26 mouse cellular contexts compared by ENCODE assay signal in the genomic region with DNA sequence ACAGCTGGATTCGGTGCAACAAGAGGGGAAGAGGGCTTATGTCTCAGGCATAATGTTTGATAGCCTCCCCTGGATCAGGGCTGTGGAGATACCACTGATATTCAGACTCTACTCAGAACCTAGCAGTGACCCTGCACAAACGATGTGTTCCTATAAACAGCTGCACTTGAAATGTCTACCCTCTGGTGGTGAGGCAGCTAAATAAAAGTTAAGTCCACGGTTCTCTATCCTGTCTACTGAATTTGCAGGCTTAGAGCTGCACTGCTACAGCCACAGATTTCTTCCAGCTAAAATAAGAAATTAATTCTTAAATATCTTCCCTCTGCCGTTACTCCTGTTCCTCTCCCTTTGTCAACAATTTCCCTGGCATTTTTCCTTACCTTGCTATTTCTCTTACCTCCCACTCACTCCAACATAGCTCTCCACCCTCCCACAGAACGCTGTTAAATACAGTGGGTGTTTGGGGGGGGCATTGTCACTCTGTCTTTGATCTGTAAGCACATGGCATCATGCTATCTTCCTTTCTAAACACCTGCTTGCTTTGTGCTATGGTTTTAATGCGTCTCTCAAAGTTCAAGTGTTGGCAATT.
DNase-seq lines count a peak whose midpoint lies in the region; TF ChIP-seq lines count a peak whose summit lies in the region.
"Had no signal": no experiment of that assay in that cellular context is flagged by ENCODE, and none has a peak within 500 bp of the region (broad histone marks: within the 10 kb centered on the region; RNA-seq: fewer than 3 reads in every experiment).

No protein-coding gene starts in this region.

- H3K79me2 ChIP-seq in heart, adult 2 months (replicated peaks; ENCODE audit: control insufficient read depth, insufficient read depth, low read length) = no peaks in the 10 kb centered on the region

- no peaks in the 10 kb centered on the region for H3K36me3 ChIP-seq in heart, adult 2 months (ENCODE audit: control insufficient read depth, insufficient read depth, low read length)
- H3K36me3 ChIP-seq: embryonic facial prominence, embryonic 10.5 days; embryonic facial prominence, embryonic 15.5 days; forebrain, embryonic 12.5 days; heart, embryonic 12.5 days; hindbrain, embryonic 10.5 days; intestine, embryonic 15.5 days; limb, embryonic 12.5 days; liver, embryonic 15.5 days; midbrain, embryonic 12.5 days had no signal

- no peak overlapping the region for H3K4me3 ChIP-seq in heart, adult 2 months
- no peak overlapping the region for H3K4me3 ChIP-seq in layer of hippocampus, adult 2 months
- H3K4me3 ChIP-seq: embryonic facial prominence, embryonic 10.5 days; embryonic facial prominence, embryonic 15.5 days; forebrain, embryonic 12.5 days; heart, embryonic 12.5 days; hindbrain, embryonic 10.5 days; intestine, embryonic 15.5 days; limb, embryonic 12.5 days; liver, embryonic 15.5 days; midbrain, embryonic 12.5 days had no signal

- TF ChIP-seq CTCF in heart, adult 2 months (IDR thresholded peaks at IDR 0.05) = 0 out of 2 replicates have a peak, but pooled peaks have one; percentile 14
- peak; percentile 60 for TF ChIP-seq CTCF in layer of hippocampus, adult 2 months (conservative IDR thresholded peaks at IDR 0.05)

- no peaks in the 10 kb centered on the region for H3K4me1 ChIP-seq in heart, adult 2 months (ENCODE audit: control insufficient read depth, insufficient read depth, low read length)
- H3K4me1 ChIP-seq: embryonic facial prominence, embryonic 10.5 days; embryonic facial prominence, embryonic 15.5 days; forebrain, embryonic 12.5 days; hindbrain, embryonic 10.5 days; intestine, embryonic 15.5 days; limb, embryonic 12.5 days; liver, embryonic 15.5 days; midbrain, embryonic 12.5 days had no signal

- TF ChIP-seq EP300 in heart, adult 2 months (IDR thresholded peaks at IDR 0.05; ENCODE audit: insufficient read depth, low read depth, low read length) = no peak

- no peak for DNase-seq in heart, adult 2 months
- DNase-seq in heart, postnatal 10 days = no peak
- DNase-seq in layer of hippocampus, adult 2 months (ENCODE audit: low spot score in 2 of 2) = peak in 1 of 2 experiments; percentile 28
- no peak for DNase-seq in layer of hippocampus, postnatal 25 days (ENCODE audit: extremely low spot score in 1 of 2, low spot score in 1 of 2)
- DNase-seq in right cerebral cortex, postnatal 25 days = peak; percentile 13
- no peak for DNase-seq in right cerebral cortex, adult 18-20 months
- no peak for DNase-seq in adrenal gland, postnatal 25 days
- DNase-seq: cerebellum, adult 18-20 months; cerebellum, postnatal 10 days; forebrain, postnatal 0 days; gastrocnemius, postnatal 14 days; heart, adult 18-20 months; heart, postnatal 14 days; kidney, adult 2 months; right cerebral cortex, postnatal 4 days; thymus, postnatal 4 days had no signal

- no peak overlapping the region for H3K27ac ChIP-seq in heart, adult 2 months
- no peak overlapping the region for H3K27ac ChIP-seq in layer of hippocampus, adult 2 months
- H3K27ac ChIP-seq: embryonic facial prominence, embryonic 10.5 days; embryonic facial prominence, embryonic 15.5 days; forebrain, embryonic 12.5 days; hindbrain, embryonic 10.5 days; intestine, embryonic 15.5 days; limb, embryonic 12.5 days; liver, embryonic 15.5 days; midbrain, embryonic 12.5 days had no signal

- TF ChIP-seq POLR2A in heart, adult 2 months (IDR thresholded peaks at IDR 0.05; ENCODE audit: insufficient read depth, low read depth, low read length) = no peak

- 60% methylated on average over 6 of the region's 6 CpGs for WGBS in heart, adult 2 months

- intact Hi-C loops in heart, adult 2 months (cut with DNase I) = no loop called here
- intact Hi-C loops in heart, postnatal 10 days (cut with DNase I) = no loop called here

- no peak overlapping the region for H3K9ac ChIP-seq in heart, adult 2 months (ENCODE audit: low read depth, low read length)
- H3K9ac ChIP-seq: embryonic facial prominence, embryonic 15.5 days; forebrain, embryonic 12.5 days; forebrain, postnatal 0 days; heart, embryonic 12.5 days; intestine, embryonic 15.5 days; limb, embryonic 12.5 days; liver, embryonic 15.5 days; lung, embryonic 14.5 days; midbrain, embryonic 12.5 days had no signal

- H3K27me3 ChIP-seq in heart, adult 2 months (ENCODE audit: control insufficient read depth, insufficient read depth, low read length) = no peaks in the 10 kb centered on the region
- H3K27me3 ChIP-seq: embryonic facial prominence, embryonic 15.5 days; forebrain, embryonic 12.5 days; heart, embryonic 12.5 days; intestine, embryonic 15.5 days; limb, embryonic 12.5 days; liver, embryonic 15.5 days; midbrain, embryonic 12.5 days had no signal
